Mouse (Mus musculus) neural tube, embryonic 12.5 days (tissue): ENCODE measurements around the gene Mapk8ip1. TPM values are rescaled to one million over a fixed set of nuclear protein-coding genes. Genes with fewer than 3 reads are reported as not detected.

Experiments used
- microRNA-seq: library from miRNA; unstranded; fragments of <30 nt; microRNA quantifications from one replicate; pipeline ENCODE4, GENCODE M21; 2017
- polyA plus RNA-seq: library from polyadenylated mRNA; unstranded; fragments of >200 nt; fragmentation: Nextera tagmentation; extraction: Ambion mirVana; gene quantifications from 2 replicates; pipeline ENCODE4 v1.2.1, GENCODE M21; 2016

The Mapk8ip1 gene
- polyA plus RNA-seq, 1 experiment from 2014 or later: 154 TPM

Small RNAs within 50 kb of the gene (microRNA-seq; reads per million reads assigned to microRNA genes)
- 0.66 reads per million for gene Mir7000

Other genes with a start within 250 kb of the Mapk8ip1 start
- 26.5 and 28.7 TPM in 2 replicates for gene Pex16, start 26.6 kb downstream of the Mapk8ip1 start, polyA plus RNA-seq
- gene Large2, start 26.4 kb downstream of the Mapk8ip1 start, polyA plus RNA-seq: 1.8 and 2.6 TPM in 2 replicates
- 5.8 and 7.3 TPM in 2 replicates for gene 1700029I15Rik, start 18.7 kb downstream of the Mapk8ip1 start, polyA plus RNA-seq
- gene Cry2, start 32.8 kb upstream of the Mapk8ip1 start, polyA plus RNA-seq: 32.7 and 33.6 TPM in 2 replicates
- 10.1 and 11.6 TPM in 2 replicates for gene Slc35c1, start 59.3 kb upstream of the Mapk8ip1 start, polyA plus RNA-seq
- 8.4 and 10.8 TPM in 2 replicates for gene Chst1, start 198.4 kb upstream of the Mapk8ip1 start, polyA plus RNA-seq